Mouse (Mus musculus) hindbrain, embryonic 16.5 days (tissue): Measurements from ENCODE around the gene Otub1. TPM values are rescaled to one million over a fixed set of nuclear protein-coding genes. Genes with fewer than 3 reads are reported as not detected.
A peak's percentile ranks its signal among the peaks of the same experiment; 100 is the strongest.

Experiments used
- ATAC-seq: fragments of 200-750 bp; cut with Nextera tagmentation; 2 replicates; pipeline ENCODE4 v1.8.0; 2017; ENCODE audit warnings: moderate TSS enrichment, moderate library complexity
- H3K27ac ChIP-seq: fragments of 300-500 bp; sonication (generic); 2 replicates; pipeline ENCODE4 v1.5.1; 2014; ENCODE audit warnings: low read depth, mild to moderate bottlenecking, control low read depth, low read length, moderate library complexity
- H3K27me3 ChIP-seq: fragments of 300-500 bp; sonication (generic); replicated peaks from 2 replicates; pipeline ENCODE4 v1.6.1; 2014; ENCODE audit warnings: low read length; ENCODE audit not compliant: control insufficient read depth, insufficient read depth
- H3K36me3 ChIP-seq: fragments of 300-500 bp; sonication (generic); 2 replicates; pipeline ENCODE4 v1.6.1; 2014; ENCODE audit warnings: mild to moderate bottlenecking, low read length, moderate library complexity, mixed read lengths; ENCODE audit not compliant: control insufficient read depth, insufficient read depth
- H3K4me1 ChIP-seq: fragments of 300-500 bp; sonication (generic); 2 replicates; pipeline ENCODE4 v1.6.1; 2014; ENCODE audit warnings: low read depth, low read length; ENCODE audit not compliant: control insufficient read depth, insufficient read depth
- H3K4me2 ChIP-seq: fragments of 300-500 bp; sonication (generic); 2 replicates; pipeline ENCODE4 v1.6.1; 2014; ENCODE audit warnings: mild to moderate bottlenecking, low read length, control low read depth, moderate library complexity
- H3K4me3 ChIP-seq: fragments of 300-500 bp; sonication (generic); 2 replicates; pipeline ENCODE4 v1.5.1; 2014; ENCODE audit warnings: mild to moderate bottlenecking, low read length, control low read depth, moderate library complexity
- H3K9ac ChIP-seq: fragments of 300-500 bp; sonication (generic); 2 replicates; pipeline ENCODE4 v1.6.1; 2014; ENCODE audit warnings: low read depth, mild to moderate bottlenecking, control low read depth, low read length, moderate library complexity
- H3K9me3 ChIP-seq: fragments of 300-500 bp; sonication (generic); 2 replicates; pipeline ENCODE4 v1.6.1; 2014; ENCODE audit warnings: mild to moderate bottlenecking, low read length, moderate library complexity; ENCODE audit not compliant: control insufficient read depth
- WGBS: fragments of 180-500 bp; shearing (Covaris S2); extraction: QIAGEN DNeasy Blood & Tissue Kit; methylation state at CpG from one replicate; pipeline ENCODE4 v1.1.7; 2014; 5-methylcytosine and 5-hydroxymethylcytosine counted together
- polyA plus RNA-seq: library from polyadenylated mRNA; unstranded; fragments of >200 nt; fragmentation: Nextera tagmentation; extraction: Ambion mirVana; gene quantifications from 2 replicates; pipeline ENCODE4 v1.2.1, GENCODE M21; 2015

The Otub1 gene
- polyA plus RNA-seq, 1 experiment from 2014 or later = 246 TPM

DNA sequence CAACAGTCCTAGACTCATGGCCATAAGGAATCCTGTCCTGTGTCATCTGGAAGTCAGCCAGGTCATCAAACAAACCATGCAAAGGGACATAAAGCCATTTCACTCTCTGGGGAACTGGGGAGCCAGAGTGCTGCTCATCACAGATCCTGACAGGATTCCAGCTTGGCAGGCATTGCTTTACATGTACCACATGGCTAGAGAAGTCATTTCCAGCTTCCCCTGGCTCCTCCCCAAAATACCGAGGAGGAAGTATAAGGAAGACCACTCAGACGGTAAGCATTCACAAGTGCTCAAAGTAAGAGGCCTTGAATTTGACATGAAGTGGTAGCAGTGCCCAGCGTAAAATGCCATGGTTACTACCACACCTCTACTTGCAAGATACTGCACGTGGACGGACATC lies 8.4 kb upstream of the Otub1 start:
- WGBS = 86% methylated on average over 5 of the region's 5 CpGs
- no peak overlapping the region for H3K4me2 ChIP-seq
- ATAC-seq = no peak
- no peaks in the 10 kb centered on the region for H3K27me3 ChIP-seq
- H3K9ac ChIP-seq = no peak overlapping the region; the same call in 1 of the 2 replicates
- H3K4me3 ChIP-seq = no peak overlapping the region
- H3K27ac ChIP-seq = no peak overlapping the region
- peaks cover 11% of the 10 kb centered on the region for H3K36me3 ChIP-seq
- H3K9me3 ChIP-seq = no peaks in the 10 kb centered on the region
- H3K4me1 ChIP-seq = peaks cover 29% of the 10 kb centered on the region

DNA sequence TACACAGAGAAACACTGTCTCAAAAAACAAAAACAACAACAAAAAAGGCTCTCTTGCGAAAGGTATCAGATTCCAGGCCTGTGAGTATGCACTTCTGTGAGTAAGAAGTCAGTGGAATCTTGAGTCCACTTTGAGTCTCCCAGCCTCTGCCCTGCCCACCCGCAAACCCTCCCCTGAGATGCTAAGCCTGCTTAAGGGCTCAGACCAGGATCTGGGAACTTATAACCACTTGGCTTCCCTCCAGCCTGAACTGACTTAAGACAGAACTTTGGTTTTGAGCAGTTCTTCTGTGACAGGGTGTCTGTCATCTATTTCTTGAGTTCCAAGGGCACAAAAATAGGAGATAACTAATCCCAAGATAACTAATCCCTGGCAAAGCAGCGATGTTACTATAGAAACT lies 6.9 kb upstream of the Otub1 start:
- WGBS = 95% methylated on average over 3 of the region's 3 CpGs
- H3K4me2 ChIP-seq = no peak overlapping the region
- ATAC-seq = no peak
- peaks cover 11% of the 10 kb centered on the region for H3K36me3 ChIP-seq
- peaks cover 29% of the 10 kb centered on the region for H3K4me1 ChIP-seq
- H3K4me3 ChIP-seq = no peak overlapping the region
- H3K9me3 ChIP-seq = no peaks in the 10 kb centered on the region
- no peak overlapping the region for H3K27ac ChIP-seq
- H3K9ac ChIP-seq = no peak overlapping the region
- H3K27me3 ChIP-seq = no peaks in the 10 kb centered on the region

DNA sequence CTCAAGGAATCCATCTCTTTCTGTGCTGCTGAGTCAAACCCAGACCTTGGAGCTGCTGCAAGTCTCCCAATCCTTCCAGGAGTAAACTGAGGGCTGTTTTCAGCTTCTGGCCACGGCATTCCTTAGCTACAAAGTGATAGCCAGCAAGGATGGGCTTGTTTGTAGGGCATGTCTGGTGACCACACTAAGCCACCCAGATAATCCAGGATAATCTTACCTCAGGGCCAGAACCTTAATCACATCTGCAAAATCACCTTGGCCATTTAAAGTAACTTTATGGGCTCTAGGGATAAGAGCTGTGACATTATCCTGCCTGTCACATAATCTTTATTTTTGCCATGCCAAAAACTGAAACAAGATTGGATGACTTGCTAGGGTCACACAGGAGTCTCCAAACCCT lies 6.1 kb upstream of the Otub1 start:
- Histone ChIP-seq H3K4me1 (peaks cover 27% of the 10 kb centered on the region), H3K27ac (no peak overlapping the region), H3K9ac (no peak overlapping the region), H3K36me3 (peaks cover 11% of the 10 kb centered on the region), H3K27me3 (no peaks in the 10 kb centered on the region), H3K4me2 (no peak overlapping the region), H3K9me3 (no peaks in the 10 kb centered on the region), H3K4me3 (no peak overlapping the region)
- WGBS = 96% methylated on average over 1 of the region's 1 CpGs
- ATAC-seq = no peak

DNA sequence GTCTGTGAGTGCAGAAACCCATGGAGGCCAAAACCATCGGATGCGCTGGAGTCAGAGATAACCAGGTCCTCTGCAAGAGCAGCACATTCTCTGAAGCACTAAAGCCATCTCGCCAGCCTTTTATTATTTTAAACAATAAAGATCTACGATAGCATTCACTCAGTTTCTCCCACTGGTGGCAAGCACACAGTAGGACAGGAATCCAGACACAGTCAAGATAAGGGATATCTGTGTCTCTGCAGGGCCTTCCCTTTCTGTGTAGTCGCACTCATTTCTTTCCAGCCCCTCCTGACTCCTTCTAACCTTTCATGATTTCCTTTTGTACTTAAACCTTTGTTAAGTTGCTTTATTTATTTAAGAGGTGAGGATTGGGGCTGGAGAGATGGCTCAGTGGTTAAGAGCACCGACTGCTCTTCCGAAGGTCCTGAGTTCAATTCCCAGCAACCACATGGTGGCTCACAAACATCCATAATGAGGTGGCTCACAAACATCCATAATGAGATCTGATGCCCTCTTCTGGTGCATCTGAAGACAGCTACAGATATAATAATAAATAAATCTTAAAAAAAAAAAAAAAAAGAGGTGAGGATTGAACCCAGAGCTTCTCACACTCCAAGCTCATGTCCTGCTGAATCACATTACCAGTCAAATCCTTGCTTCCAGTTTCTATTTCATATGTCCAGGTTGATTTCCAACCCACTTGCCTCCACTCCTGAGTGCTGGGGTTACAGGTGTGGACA lies 4.0 kb upstream of the Otub1 start:
- no peaks in the 10 kb centered on the region for H3K27me3 ChIP-seq
- H3K27ac ChIP-seq = no peak overlapping the region
- H3K4me1 ChIP-seq = peaks cover 21% of the 10 kb centered on the region
- ATAC-seq = no peak
- H3K36me3 ChIP-seq = peaks cover 11% of the 10 kb centered on the region
- H3K4me2 ChIP-seq = no peak overlapping the region
- H3K9ac ChIP-seq = no peak overlapping the region
- H3K9me3 ChIP-seq = no peaks in the 10 kb centered on the region
- WGBS = 89% methylated on average over 7 of the region's 7 CpGs
- H3K4me3 ChIP-seq = no peak overlapping the region

DNA sequence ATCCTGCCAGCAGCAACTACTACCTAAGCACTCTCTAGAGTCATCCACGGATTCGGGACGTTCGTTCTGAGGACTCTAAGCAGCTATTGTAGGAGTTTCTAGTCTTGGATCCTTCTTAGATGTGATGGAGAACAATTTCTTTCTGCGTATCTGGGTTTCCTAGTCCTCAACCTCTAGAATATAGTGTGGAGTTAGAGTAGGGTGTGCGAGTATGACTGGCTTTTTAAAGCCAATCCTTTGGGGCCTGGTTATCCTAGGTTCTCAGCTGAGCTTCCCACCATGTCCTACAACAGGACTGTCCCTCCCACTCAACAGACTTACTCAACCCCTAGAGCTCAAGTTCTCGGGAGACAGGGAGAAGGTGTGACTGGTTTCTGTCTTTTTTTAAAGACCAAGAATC lies 790 bp downstream of the Otub1 start:
- WGBS = 30% methylated on average over 7 of the region's 7 CpGs
- ATAC-seq = no peak

DNA sequence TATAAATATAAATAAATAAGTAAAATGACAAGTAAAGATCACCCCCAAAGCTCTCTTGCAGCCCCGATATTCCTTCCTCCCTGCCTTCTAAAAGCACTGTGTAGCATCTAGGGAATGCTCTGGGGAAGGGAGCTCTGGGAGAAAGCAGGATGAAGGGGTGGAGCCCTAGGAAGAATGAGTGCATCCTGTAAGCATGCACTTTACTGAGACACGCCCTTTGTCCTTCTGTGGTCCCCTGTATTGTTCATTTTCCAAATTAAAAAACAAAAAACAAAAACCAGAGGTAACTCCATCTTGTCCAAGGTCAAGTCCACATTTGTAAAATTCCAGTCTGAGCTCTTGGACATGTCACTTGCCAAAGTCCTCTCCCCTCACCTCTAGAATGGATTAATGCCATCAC lies 1.2 kb downstream of the Otub1 start:
- peak overlapping the region; percentile 90 for H3K9ac ChIP-seq
- WGBS = 69% methylated on average over 2 of the region's 2 CpGs
- H3K27me3 ChIP-seq = no peaks in the 10 kb centered on the region
- H3K4me1 ChIP-seq = peaks cover 18% of the 10 kb centered on the region
- H3K9me3 ChIP-seq = no peaks in the 10 kb centered on the region
- H3K4me2 ChIP-seq = peak overlapping the region; percentile 79
- H3K4me3 ChIP-seq = peak overlapping the region; percentile 91
- no peak overlapping the region for H3K27ac ChIP-seq
- peaks cover 30% of the 10 kb centered on the region for H3K36me3 ChIP-seq
- no peak for ATAC-seq

More for the DNA sequence above, 790 bp downstream of the Otub1 start:
- peaks cover 18% of the 10 kb centered on the region for H3K4me1 ChIP-seq
- H3K27ac ChIP-seq = peak overlapping the region; percentile 97
- H3K36me3 ChIP-seq = peaks cover 30% of the 10 kb centered on the region
- peak overlapping the region; percentile 91 for H3K4me3 ChIP-seq
- H3K27me3 ChIP-seq = no peaks in the 10 kb centered on the region
- H3K4me2 ChIP-seq = peak overlapping the region; percentile 79
- peak overlapping the region; percentile 90 for H3K9ac ChIP-seq
- no peaks in the 10 kb centered on the region for H3K9me3 ChIP-seq

DNA sequence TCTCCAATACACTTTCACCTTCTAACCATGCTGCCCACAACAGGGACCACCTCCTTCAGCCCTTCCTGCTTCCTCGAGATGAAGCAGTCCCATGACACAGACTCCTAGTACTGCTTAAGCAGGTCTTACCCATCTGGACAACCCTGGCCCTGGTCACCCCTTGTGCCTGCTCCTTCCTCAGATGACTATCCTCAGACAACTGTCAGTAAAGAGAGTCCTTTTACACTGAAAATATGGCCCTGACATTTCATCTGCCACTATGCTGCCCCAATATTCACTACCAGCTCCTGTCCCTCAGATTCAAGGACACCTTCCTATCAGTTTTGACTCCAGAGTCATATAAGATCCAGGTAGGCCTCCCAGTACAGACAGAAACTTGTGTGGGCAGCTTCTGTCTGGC lies 5.7 kb downstream of the Otub1 start:
- H3K9me3 ChIP-seq = no peaks in the 10 kb centered on the region
- H3K36me3 ChIP-seq = peaks cover 56% of the 10 kb centered on the region
- H3K4me3 ChIP-seq = no peak overlapping the region
- no peak overlapping the region for H3K9ac ChIP-seq
- no peak overlapping the region for H3K27ac ChIP-seq
- no peaks in the 10 kb centered on the region for H3K27me3 ChIP-seq
- no peak overlapping the region for H3K4me2 ChIP-seq
- WGBS = 68% methylated on average over 1 of the region's 1 CpGs
- no peak for ATAC-seq
- H3K4me1 ChIP-seq = peaks cover 13% of the 10 kb centered on the region

DNA sequence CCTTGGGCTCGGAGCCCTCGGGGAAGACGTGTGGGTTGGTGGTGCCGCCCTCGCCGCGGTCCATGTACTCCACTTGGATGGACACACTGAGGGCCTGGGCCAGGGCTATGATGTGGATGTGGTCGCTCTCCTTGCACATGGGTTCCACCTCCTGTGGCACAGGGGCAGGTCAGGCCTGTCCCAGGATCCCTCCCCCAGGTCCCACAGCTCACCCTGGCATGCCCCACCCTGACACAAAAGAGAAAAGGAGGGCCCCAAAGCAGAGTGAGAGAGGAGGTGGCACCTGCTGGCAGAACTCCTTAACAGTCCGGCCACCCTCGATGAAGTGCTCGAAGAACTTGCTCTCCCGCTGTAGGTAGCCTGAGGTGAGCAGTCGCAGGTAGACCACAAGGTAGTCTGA lies 7.0 kb downstream of the Otub1 start:
- H3K9me3 ChIP-seq = no peaks in the 10 kb centered on the region
- H3K4me1 ChIP-seq = peaks cover 4% of the 10 kb centered on the region; the same call in 1 of the 2 replicates
- WGBS = 94% methylated on average over 13 of the region's 13 CpGs
- ATAC-seq = no peak
- H3K27ac ChIP-seq = no peak overlapping the region
- H3K4me3 ChIP-seq = no peak overlapping the region
- H3K9ac ChIP-seq = no peak overlapping the region
- H3K27me3 ChIP-seq = no peaks in the 10 kb centered on the region
- H3K4me2 ChIP-seq = no peak overlapping the region
- H3K36me3 ChIP-seq = peaks cover 55% of the 10 kb centered on the region

DNA sequence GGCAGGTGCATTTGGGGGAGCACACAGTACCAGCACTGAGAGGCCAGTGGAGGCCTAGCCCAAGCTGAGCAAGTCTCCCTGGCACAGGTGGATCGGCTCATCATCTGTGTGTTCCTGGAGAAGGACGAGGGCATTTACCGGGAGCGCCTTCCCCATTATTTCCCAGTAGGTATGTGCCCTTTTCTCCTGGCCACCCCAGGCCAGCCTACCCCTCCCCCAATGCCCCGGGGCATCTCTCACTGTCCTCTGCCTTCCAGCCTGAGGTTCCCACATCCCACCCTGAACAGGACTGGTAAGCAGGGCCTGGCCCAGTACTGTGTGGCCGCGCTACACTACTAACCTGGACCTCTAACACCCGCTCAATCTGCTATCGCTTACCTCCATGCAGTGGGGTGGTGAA lies 8.7 kb downstream of the Otub1 start:
- Histone ChIP-seq H3K4me1 (peaks cover 4% of the 10 kb centered on the region; the same call in 1 of the 2 replicates), H3K9ac (no peak overlapping the region), H3K36me3 (peaks cover 39% of the 10 kb centered on the region), H3K4me3 (no peak overlapping the region), H3K9me3 (no peaks in the 10 kb centered on the region), H3K27ac (no peak overlapping the region), H3K27me3 (no peaks in the 10 kb centered on the region), H3K4me2 (no peak overlapping the region)
- 81% methylated on average over 9 of the region's 9 CpGs for WGBS
- ATAC-seq = no peak; the same call in 1 of the 2 replicates
